Mouse (Mus musculus) liver, embryonic 11.5 days (tissue): ENCODE data around the gene Sh2d2a. TPM values are rescaled to one million over a fixed set of nuclear protein-coding genes. Genes with fewer than 3 reads are reported as not detected.
"Not testable (repeated sequence)": the region's sequence is repeated elsewhere in the genome, so short reads cannot be mapped to it uniquely, and the experiment has no call there.

Experiments used
- ATAC-seq: fragments of 200-750 bp; cut with Nextera tagmentation; replicated peaks from 2 replicates; pipeline ENCODE4 v1.8.0; 2017; ENCODE audit warnings: moderate number of reproducible peaks, mild to moderate bottlenecking, moderate TSS enrichment, moderate library complexity; ENCODE audit not compliant: low FRiP score
- DNase-seq: peaks from one replicate; pipeline ENCODE4 v3.0.0-alpha.2; 2017; ENCODE audit warnings: low spot score
- H3K27ac ChIP-seq: fragments of 300-500 bp; sonication (generic); 2 replicates; pipeline ENCODE4 v1.5.1; 2014; ENCODE audit warnings: mild to moderate bottlenecking, low read depth, low read length, control low read depth
- H3K27me3 ChIP-seq: fragments of 300-500 bp; sonication (generic); replicated peaks from 2 replicates; pipeline ENCODE4 v1.6.1; 2014; ENCODE audit warnings: low read length, mixed read lengths; ENCODE audit not compliant: control insufficient read depth, insufficient read depth
- H3K36me3 ChIP-seq: fragments of 300-500 bp; sonication (generic); 2 replicates; pipeline ENCODE4 v1.6.1; 2014; ENCODE audit warnings: mild to moderate bottlenecking, low read length, moderate library complexity, mixed read lengths; ENCODE audit not compliant: control insufficient read depth, insufficient read depth
- H3K4me1 ChIP-seq: fragments of 300-500 bp; sonication (generic); replicated peaks from 2 replicates; pipeline ENCODE4 v1.6.1; 2014; ENCODE audit warnings: low read length, mixed read lengths; ENCODE audit not compliant: control insufficient read depth, insufficient read depth
- H3K4me2 ChIP-seq: fragments of 300-500 bp; sonication (generic); 2 replicates; pipeline ENCODE4 v1.6.1; 2014; ENCODE audit warnings: mild to moderate bottlenecking, control low read depth, moderate library complexity
- H3K4me3 ChIP-seq: fragments of 300-500 bp; sonication (generic); 2 replicates; pipeline ENCODE4 v1.5.1; 2014; ENCODE audit warnings: low read depth, low read length, control low read depth
- H3K9ac ChIP-seq: fragments of 300-500 bp; sonication (generic); 2 replicates; pipeline ENCODE4 v1.6.1; 2014; ENCODE audit warnings: low read depth, low read length, control low read depth
- H3K9me3 ChIP-seq: fragments of 300-500 bp; sonication (generic); 2 replicates; pipeline ENCODE4 v1.6.1; 2016; ENCODE audit warnings: low read length, inconsistent platforms, mixed read lengths; ENCODE audit not compliant: control insufficient read depth
- WGBS: fragments of 180-500 bp; shearing (Covaris S2); extraction: QIAGEN DNeasy Blood & Tissue Kit; methylation state at CpG from one replicate; pipeline ENCODE4 v1.1.7; 2014; 5-methylcytosine and 5-hydroxymethylcytosine counted together
- polyA plus RNA-seq: library from polyadenylated mRNA; unstranded; fragments of >200 nt; fragmentation: Nextera tagmentation; extraction: Ambion mirVana; gene quantifications from 2 replicates; pipeline ENCODE4 v1.2.1, GENCODE M21; 2014

Sh2d2a gene
- polyA plus RNA-seq, 1 experiment from 2014 or later, result 0.15 TPM

DNA sequence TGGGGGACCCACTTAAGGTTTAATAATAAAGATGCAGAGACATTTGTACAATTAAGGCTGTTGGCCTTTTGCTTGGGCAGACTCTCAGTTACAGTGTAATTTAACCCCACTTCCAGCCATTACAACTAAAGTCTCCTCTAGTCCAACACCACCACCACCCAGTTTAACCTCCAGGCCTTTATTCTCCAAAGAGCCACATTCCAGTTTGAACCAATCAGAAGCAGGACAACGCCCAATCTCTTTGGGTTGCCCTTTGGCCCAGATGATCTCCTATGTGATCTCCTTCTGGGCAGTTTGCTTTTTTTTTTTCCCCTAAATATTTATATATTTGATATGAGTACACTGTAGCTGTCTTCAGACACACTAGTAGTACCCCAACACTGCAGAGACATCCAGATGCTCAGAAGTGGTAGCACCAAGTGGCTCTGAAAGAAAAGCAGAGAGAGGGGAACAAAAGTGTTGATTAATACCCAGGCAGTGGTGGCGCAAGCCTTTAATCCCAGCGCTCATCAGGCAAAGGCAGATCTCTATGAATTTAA, 46.9 kb downstream of the Sh2d2a start:
- WGBS, result 79% methylated on average over 3 of the region's 3 CpGs

DNA sequence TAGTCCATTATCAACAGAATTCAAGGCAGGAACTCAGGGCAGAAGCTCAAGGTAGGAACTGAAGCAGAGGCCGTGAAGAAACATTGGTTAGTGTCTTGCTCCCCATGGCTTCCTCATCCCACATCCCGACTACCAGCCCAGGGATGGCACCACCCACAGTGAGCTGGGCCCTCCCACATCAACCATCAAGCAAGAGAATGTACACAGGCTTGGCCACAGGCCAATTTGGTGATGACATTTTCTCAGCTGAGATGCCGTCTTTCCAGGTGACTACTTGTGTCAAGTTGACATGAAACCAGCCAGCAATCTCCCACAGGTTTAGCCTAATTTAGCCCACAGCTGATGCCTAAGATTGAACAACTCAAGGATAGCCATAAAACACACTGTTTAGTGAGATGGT, 52.7 kb downstream of the Sh2d2a start:
- Histone ChIP-seq H3K27ac (no peak overlapping the region), H3K27me3 (no peaks in the 10 kb centered on the region), H3K36me3 (no peaks in the 10 kb centered on the region), H3K9ac (no peak overlapping the region), H3K4me2 (no peak overlapping the region), H3K9me3 (no peaks in the 10 kb centered on the region), H3K4me1 (peaks cover 19% of the 10 kb centered on the region), H3K4me3 (no peak overlapping the region)
- DNase-seq (no peak), ATAC-seq (no peak)
- 76% methylated on average over 3 of the region's 3 CpGs for WGBS

More for the DNA sequence above, 46.9 kb downstream of the Sh2d2a start:
- Histone ChIP-seq H3K27ac (peak overlapping the region; percentile 32; the same call in 1 of the 2 replicates), H3K4me3 (no peak overlapping the region), H3K9me3 (no peaks in the 10 kb centered on the region; the same call in 1 of the 2 replicates), H3K27me3 (no peaks in the 10 kb centered on the region), H3K4me1 (peaks cover 8% of the 10 kb centered on the region; the same call in 1 of the 2 replicates), H3K9ac (no peak overlapping the region), H3K4me2 (no peak overlapping the region), H3K36me3 (no peaks in the 10 kb centered on the region)
- ATAC-seq (peak; percentile 62), DNase-seq (no peak)

DNA sequence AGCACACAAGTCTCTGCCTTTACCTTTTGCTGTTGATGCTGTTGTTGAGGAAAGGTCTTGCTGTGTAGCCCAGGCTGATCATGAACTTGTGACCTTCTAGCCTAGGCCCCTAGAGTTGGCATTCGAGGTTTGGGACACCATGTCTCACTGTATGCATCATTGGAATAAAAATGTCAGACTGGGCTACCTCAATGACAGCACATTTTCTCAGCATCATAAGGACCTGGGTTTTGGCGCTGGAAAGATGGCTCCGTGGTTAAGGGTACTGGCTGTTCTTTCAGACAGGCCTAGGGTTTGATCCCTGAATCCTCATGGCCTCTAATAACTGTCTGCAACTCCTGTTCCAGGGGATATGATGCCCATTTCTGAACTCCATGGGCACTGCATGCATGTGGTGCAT, 53.2 kb downstream of the Sh2d2a start:
- WGBS, result 77% methylated on average over 3 of the region's 3 CpGs
- no peak overlapping the region for H3K4me3 ChIP-seq
- ATAC-seq, result no peak
- H3K27ac ChIP-seq, result peak overlapping the region; percentile 98; the same call in 1 of the 2 replicates
- H3K4me2 ChIP-seq, result peak overlapping the region; percentile 21; the same call in 1 of the 2 replicates
- no peaks in the 10 kb centered on the region for H3K36me3 ChIP-seq
- no peaks in the 10 kb centered on the region for H3K9me3 ChIP-seq
- no peaks in the 10 kb centered on the region for H3K27me3 ChIP-seq
- no peak overlapping the region for H3K9ac ChIP-seq
- no peak for DNase-seq
- peaks cover 19% of the 10 kb centered on the region for H3K4me1 ChIP-seq

DNA sequence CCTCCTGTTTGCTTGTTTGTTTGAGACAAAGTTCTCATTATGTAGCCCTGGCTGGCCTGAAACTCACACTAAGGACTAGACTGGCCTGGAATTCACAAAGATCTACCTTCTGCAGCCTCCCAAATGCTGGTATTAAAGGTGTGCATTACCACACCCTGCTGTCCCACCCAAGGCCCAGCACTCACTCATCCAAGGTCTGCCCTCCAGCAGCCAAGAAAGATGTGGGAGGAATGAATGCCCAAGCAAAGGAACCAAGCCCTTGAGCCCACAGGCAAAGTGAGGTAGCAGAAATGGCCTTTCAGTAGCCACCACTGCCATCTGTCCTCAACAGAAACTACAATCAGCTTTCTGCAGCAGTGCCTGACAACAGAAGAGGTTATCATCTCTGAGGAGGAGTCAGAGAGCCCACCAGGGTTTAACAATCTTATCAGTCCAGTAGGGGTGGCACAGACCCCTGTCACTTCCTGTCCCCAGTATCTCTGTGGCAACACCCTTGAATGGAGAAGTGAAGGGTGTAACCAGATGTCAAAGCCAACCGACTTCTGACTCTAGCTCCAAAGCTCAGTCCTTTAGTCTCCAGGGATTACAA, 54.6 kb downstream of the Sh2d2a start:
- Histone ChIP-seq H3K4me2 (peak overlapping the region; percentile 66), H3K9ac (peak overlapping the region; percentile 59), H3K9me3 (no peaks in the 10 kb centered on the region), H3K4me3 (peak overlapping the region; percentile 49), H3K4me1 (peaks cover 22% of the 10 kb centered on the region), H3K27ac (peak overlapping the region; percentile 98), H3K27me3 (no peaks in the 10 kb centered on the region), H3K36me3 (no peaks in the 10 kb centered on the region)
- DNase-seq, result peak; percentile 66
- ATAC-seq, result peak; percentile 89
- whole genome bisulfite sequencing, result 18% methylated on average over 1 of the region's 1 CpGs

DNA sequence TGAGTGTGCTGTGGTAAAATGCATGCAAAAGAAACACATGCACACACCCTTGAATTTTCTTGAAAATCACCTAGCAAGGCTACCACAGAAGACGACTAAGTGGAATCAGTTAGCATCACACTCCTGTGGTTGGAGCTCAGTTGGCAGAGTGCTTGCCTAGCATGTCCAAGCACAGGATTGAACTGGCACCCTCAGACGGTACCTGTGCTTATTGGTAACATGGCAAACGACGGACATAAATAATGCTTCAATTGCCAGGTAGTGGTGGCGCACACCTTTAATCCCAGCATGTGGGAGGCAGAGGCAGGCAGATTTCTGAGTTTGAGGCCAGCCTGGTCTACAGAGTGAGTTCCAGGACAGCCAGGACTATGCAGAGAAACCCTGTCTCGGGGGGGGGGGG, 55.4 kb downstream of the Sh2d2a start:
- Histone ChIP-seq H3K4me1 (peaks cover 22% of the 10 kb centered on the region), H3K4me2 (peak overlapping the region; percentile 66), H3K27ac (peak overlapping the region; percentile 98), H3K9ac (peak overlapping the region; percentile 47)
- not testable (repeated sequence) for DNase-seq, H3K36me3 ChIP-seq, ATAC-seq, H3K27me3 ChIP-seq, H3K4me3 ChIP-seq, H3K9me3 ChIP-seq
- 62% methylated on average over 6 of the region's 6 CpGs for WGBS

DNA sequence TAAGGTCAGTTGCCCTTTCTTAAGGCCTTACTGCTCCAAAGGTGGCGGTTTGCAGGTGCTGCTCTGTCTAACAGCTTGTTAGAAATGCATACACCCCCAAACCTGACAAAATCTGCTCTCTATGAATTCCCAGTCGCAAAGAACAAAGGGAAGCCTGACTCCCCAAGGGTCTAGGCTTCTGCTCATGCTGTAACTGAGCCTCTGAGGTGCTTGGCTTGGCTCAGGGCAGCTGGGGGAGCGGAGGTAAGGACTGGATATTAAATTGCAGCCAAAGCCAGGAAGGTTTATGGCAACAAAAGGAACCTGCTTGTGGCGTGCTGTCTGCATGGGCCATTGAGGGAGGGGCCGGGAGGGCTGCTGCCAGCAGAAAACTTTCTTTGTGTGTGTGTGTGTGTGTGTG, 57.3 kb downstream of the Sh2d2a start:
- peaks cover 35% of the 10 kb centered on the region for H3K4me1 ChIP-seq
- WGBS, result 60% methylated on average over 5 of the region's 5 CpGs

More for the DNA sequence above, 57.3 kb downstream of the Sh2d2a start:
- Histone ChIP-seq H3K9ac (0 out of 2 replicates have a peak overlapping the region, but pooled peaks have one; percentile 43), H3K4me2 (no peak overlapping the region; the same call in 1 of the 2 replicates), H3K9me3 (no peaks in the 10 kb centered on the region), H3K27me3 (no peaks in the 10 kb centered on the region), H3K27ac (peak overlapping the region; percentile 79), H3K36me3 (no peaks in the 10 kb centered on the region; the same call in 1 of the 2 replicates), H3K4me3 (no peak overlapping the region)
- DNase-seq (no peak), ATAC-seq (no peak)

Other genes starting within 250 kb of the Sh2d2a start
- gene Arhgef11, start 229.2 kb upstream of the Sh2d2a start, polyA plus RNA-seq, result 6.3 and 7.6 TPM in 2 replicates
- gene Lrrc71, start 98.1 kb upstream of the Sh2d2a start, polyA plus RNA-seq, result 0.23 TPM in 1 of 2 replicates, not detected in the other
- gene Ntrk1, start 51.6 kb upstream of the Sh2d2a start, polyA plus RNA-seq, result 0.62 and 1.1 TPM in 2 replicates
- gene Insrr, start 49.8 kb upstream of the Sh2d2a start, polyA plus RNA-seq, result 0.05 and 0.06 TPM in 2 replicates
- 15.5 and 18.4 TPM in 2 replicates for gene Pear1, start 22.4 kb upstream of the Sh2d2a start, polyA plus RNA-seq
- gene Prcc, start 38.9 kb downstream of the Sh2d2a start, polyA plus RNA-seq, result 15.4 and 15.6 TPM in 2 replicates
- gene Hdgf, start 59.6 kb downstream of the Sh2d2a start, polyA plus RNA-seq, result 520 and 526 TPM in 2 replicates
- 95.7 and 97.5 TPM in 2 replicates for gene Mrpl24, start 72.8 kb downstream of the Sh2d2a start, polyA plus RNA-seq
- 66.9 and 68.1 TPM in 2 replicates for gene Isg20l2, start 83.6 kb downstream of the Sh2d2a start, polyA plus RNA-seq
- gene Rrnad1, start 84.0 kb downstream of the Sh2d2a start, polyA plus RNA-seq, result 17.5 and 18.8 TPM in 2 replicates
- 24.9 and 29.9 TPM in 2 replicates for gene Crabp2, start 101.9 kb downstream of the Sh2d2a start, polyA plus RNA-seq
- 4.9 and 5.8 TPM in 2 replicates for gene Nes, start 124.3 kb downstream of the Sh2d2a start, polyA plus RNA-seq
- 0.08 TPM in 1 of 2 replicates, not detected in the other for gene Bcan, start 153.5 kb downstream of the Sh2d2a start, polyA plus RNA-seq
- gene Hapln2, start 180.8 kb downstream of the Sh2d2a start, polyA plus RNA-seq, result not detected in 2 replicates
- gene Gpatch4, start 196.4 kb downstream of the Sh2d2a start, polyA plus RNA-seq, result 60.6 and 60.7 TPM in 2 replicates
- 98.7 and 106 TPM in 2 replicates for gene Naxe, start 211.7 kb downstream of the Sh2d2a start, polyA plus RNA-seq
- gene Ttc24, start 231.5 kb downstream of the Sh2d2a start, polyA plus RNA-seq, result not detected in 2 replicates
- 16.8 and 19.1 TPM in 2 replicates for gene Iqgap3, start 235.2 kb downstream of the Sh2d2a start, polyA plus RNA-seq